8 mouse cellular contexts compared by ENCODE assay signal in genomic region chr8:4226739-4227347, GRCm38 (mm10). TPM values are rescaled to one million over a fixed set of nuclear protein-coding genes. Genes with fewer than 3 reads are reported as not detected.
DNase-seq lines count a peak whose midpoint lies in the region; ATAC-seq lines count a peak whose summit lies in the region.

Lrrc8e (plus strand) TSS chr8:4226827.

- H3K4me2 ChIP-seq in kidney, embryonic 15.5 days: peak within 1 kb of the TSS; percentile 70
- H3K4me2 ChIP-seq in intestine, embryonic 16.5 days (ENCODE audit: low read depth, low read length): peak within 1 kb of the TSS; percentile 63

- H3K9me3 ChIP-seq in kidney, embryonic 15.5 days (replicated peaks): no peaks in the 10 kb centered on the region
- no peaks in the 10 kb centered on the region for H3K9me3 ChIP-seq in intestine, embryonic 16.5 days (ENCODE audit: control insufficient read depth, low read length)

- peak; percentile 81 for ATAC-seq in kidney, embryonic 15.5 days (replicated peaks; ENCODE audit: low FRiP score)
- ATAC-seq in common myeloid progenitor, adult 5-6 weeks (replicated peaks; ENCODE audit: low read depth, poor library complexity, severe bottlenecking): peak; percentile 59
- ATAC-seq in intestine, embryonic 16.5 days: peak; percentile 79
- peak; percentile 62 for ATAC-seq in megakaryocyte progenitor cell, adult 5-6 weeks (replicated peaks; ENCODE audit: poor library complexity)

- H3K9ac ChIP-seq in kidney, embryonic 15.5 days: peak within 1 kb of the TSS; percentile 25
- H3K9ac ChIP-seq in intestine, embryonic 16.5 days (ENCODE audit: low read depth, low read length): peak within 1 kb of the TSS; percentile 59

- DNase-seq in kidney, adult 9 months: no peak
- DNase-seq in spleen, adult 18-20 months: no peak
- DNase-seq in frontal cortex, postnatal 14 days (ENCODE audit: low spot score in 2 of 2): no peak
- no peak for DNase-seq in adipocyte (ENCODE audit: low spot score)

- H3K4me3 ChIP-seq in kidney, embryonic 15.5 days (replicated peaks): peak within 1 kb of the TSS; percentile 39
- peak within 1 kb of the TSS; percentile 48 for H3K4me3 ChIP-seq in intestine, embryonic 16.5 days (ENCODE audit: low read length)

- peaks cover 10% of the 10 kb centered on the region for H3K4me1 ChIP-seq in kidney, embryonic 15.5 days
- H3K4me1 ChIP-seq in intestine, embryonic 16.5 days (ENCODE audit: control insufficient read depth, insufficient read depth, low read length): peaks cover 16% of the 10 kb centered on the region; the same call in 1 of the 2 replicates

- WGBS in kidney, embryonic 15.5 days: 5% methylated on average over 30 of the region's 33 CpGs
- WGBS in intestine, embryonic 16.5 days: 6% methylated on average over 33 of the region's 33 CpGs

- no peaks in the 10 kb centered on the region for H3K36me3 ChIP-seq in kidney, embryonic 15.5 days
- no peaks in the 10 kb centered on the region for H3K36me3 ChIP-seq in intestine, embryonic 16.5 days (ENCODE audit: control insufficient read depth, insufficient read depth, low read length)

- H3K27me3 ChIP-seq in kidney, embryonic 15.5 days: peaks cover 50% of the 10 kb centered on the region
- no peaks in the 10 kb centered on the region for H3K27me3 ChIP-seq in intestine, embryonic 16.5 days (replicated peaks; ENCODE audit: control insufficient read depth, insufficient read depth, low read length)

- no peak within 1 kb of the TSS for H3K27ac ChIP-seq in kidney, embryonic 15.5 days
- H3K27ac ChIP-seq in intestine, embryonic 16.5 days (ENCODE audit: low read length): no peak within 1 kb of the TSS

RNA-seq across cellular contexts. Expression of gene Lrrc8e, which starts in this region (rescaled TPM):
- 0.78 and 1.0 TPM in 2 replicates for polyA plus RNA-seq in kidney, embryonic 15.5 days (2015; fragmentation: Nextera tagmentation; extraction: Ambion mirVana)
- not detected in 2 replicates for total RNA-seq in common myeloid progenitor, adult 5-6 weeks (2017)
- 2.6 and 2.8 TPM in 2 replicates for polyA plus RNA-seq in intestine, embryonic 16.5 days (2015; fragmentation: Nextera tagmentation; extraction: Ambion mirVana)
- not detected in 2 replicates for total RNA-seq in megakaryocyte progenitor cell, adult 5-6 weeks (2015)
- not detected in 2 replicates for total RNA-seq in megakaryocyte progenitor cell, adult 5-6 weeks (2017)

Comparison
In these comparisons a context has a peak if more than half of its experiments do, and no peak if none do; other contexts are left out.
1. Peak in ATAC-seq in common myeloid progenitor, adult 5-6 weeks; RNA of the gene not detected or under 1 TPM.
2. Peak in ATAC-seq in megakaryocyte progenitor cell, adult 5-6 weeks; RNA of the gene not detected or under 1 TPM.